Mouse (Mus musculus) CD4-positive, CD25-positive, alpha-beta regulatory T cell, adult 4 months (primary cell): ENCODE measurements around the gene Akap4. TPM values are rescaled to one million over a fixed set of nuclear protein-coding genes. Genes with fewer than 3 reads are reported as not detected.

Experiments used
- ATAC-seq: one replicate; pipeline ENCODE4 v1.8.0; 2017
- polyA plus RNA-seq, 2 experiments: library from polyadenylated mRNA; unstranded; fragments of 100-300 nt; shearing (Covaris generic); gene quantifications; one replicate each; pipeline ENCODE4 v1.2.1; 2017

Akap4 gene
- not detected for polyA plus RNA-seq

DNA sequence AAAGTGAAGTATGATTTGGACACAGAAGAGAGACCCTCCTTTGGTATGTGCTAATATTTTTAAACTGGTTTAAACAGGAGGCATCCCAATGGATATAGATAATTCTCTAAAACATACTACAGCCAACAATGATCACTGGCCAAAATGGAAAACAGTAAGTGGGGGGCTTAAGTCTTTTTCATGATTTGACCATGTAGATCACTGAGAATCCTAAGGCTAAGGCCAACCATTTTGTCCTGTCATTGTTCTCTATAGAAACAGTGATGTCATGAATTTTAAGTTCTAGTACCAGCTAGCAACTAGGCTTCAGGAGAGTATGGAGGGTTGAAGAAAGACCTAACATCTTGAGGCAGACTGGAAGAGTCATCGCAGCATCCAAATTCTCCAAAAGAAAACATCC, at the start of gene Akap4:
TSS of gene Akap4 (plus strand) at position 301 of the 400 bp plus-strand sequence.
- ATAC-seq, result no peak

DNA sequence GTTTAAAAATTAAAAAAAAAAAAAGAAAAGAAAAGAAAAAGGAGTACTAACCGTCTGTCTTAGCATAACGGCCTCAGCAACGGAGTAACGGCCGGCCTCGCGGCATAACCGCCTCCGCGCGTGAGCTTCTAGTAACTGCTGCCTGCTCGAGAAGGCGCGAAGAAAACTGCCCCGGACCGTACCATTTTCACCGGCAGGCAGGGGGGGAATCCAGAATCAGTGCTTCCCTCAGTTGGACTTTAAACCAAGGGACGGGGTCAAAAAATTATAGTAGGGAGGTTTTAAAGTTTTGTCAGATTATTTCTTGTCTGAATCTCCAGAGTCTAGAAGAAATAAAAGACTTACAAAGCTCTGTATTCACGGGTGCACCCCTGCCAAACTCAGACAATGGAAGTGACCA, 25.8 kb upstream of the Akap4 start, which contains the start of gene Ccnb3:
TSS of gene Ccnb3 (minus strand) at position 101 of the 400 bp plus-strand sequence.
- no peak for ATAC-seq

DNA sequence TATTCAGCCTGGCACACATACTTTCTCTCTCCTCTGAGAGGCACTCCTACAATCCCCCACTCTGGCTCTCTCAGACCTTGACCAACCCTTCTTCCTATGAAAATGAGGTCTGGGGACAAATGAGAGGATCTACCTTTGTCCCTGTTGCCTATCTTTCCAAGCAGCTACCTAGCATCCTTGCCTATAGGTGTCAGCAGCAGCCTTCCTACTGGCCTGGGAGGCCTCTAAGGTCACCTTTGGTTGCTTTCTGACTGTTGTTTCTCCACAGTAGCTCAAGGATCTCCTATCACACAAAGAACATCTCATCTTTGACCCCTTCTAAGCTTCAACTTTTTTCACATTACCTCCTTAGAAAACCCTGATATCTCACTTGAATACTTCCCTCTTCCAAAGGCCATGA, 10.3 kb upstream of the Akap4 start:
- no peak for ATAC-seq

DNA sequence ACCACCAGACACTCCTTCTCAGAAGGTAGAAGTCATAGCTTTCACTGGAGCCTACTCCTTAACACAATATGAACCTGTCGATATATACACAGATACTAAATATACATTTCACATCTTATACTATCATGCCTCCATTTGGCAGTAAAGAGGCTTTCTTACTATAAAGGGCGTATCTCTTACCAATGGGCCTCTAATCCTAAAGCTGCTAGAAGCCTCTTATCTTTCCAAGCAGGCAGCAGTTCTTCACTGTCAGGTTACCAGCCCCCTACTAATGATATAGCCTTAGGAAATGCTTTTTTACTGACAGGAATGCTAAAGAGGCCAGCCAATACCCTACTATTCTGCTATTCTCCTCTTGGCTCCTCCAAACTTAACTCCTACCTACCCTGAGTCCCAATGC, 9.7 kb upstream of the Akap4 start:
- no peak for ATAC-seq

DNA sequence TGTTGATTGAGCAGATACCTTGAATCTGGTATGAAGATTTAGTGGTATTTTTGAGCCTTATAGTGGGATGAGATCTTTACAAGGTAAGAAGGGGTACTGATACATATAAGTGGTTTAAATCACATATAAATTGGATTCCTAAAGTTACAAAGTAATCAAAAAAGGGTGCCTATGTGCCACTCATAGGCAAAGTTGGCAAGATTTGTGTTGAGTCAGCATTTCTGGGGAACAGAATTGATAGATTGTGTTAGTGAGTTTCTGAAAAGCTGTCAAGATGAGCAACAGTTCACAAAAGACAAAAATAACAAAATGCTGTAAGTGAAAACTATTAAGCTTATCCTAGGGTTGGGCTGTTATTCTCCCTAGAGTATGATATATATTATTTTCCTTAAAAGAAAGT, 3.2 kb upstream of the Akap4 start:
- ATAC-seq, result no peak

DNA sequence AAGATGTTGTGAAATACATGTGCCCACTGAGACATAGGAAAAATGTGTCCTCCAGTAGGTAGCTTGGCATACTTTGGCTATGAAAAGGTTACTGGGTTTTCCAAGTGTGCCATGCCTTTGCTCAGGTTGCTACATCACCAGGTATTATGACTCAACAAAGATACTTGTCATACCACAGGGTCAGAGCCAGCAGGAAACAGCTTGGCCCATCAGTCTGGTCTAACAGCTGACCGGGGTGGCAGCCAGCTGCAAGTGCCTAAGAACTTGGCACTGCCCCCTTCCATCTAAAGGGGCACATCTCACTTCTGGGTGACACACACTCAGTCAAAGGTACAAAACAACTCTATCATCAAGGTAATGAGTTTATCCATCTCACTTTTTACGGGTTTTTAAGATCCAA, 683 bp downstream of the Akap4 start:
- ATAC-seq, result no peak

DNA sequence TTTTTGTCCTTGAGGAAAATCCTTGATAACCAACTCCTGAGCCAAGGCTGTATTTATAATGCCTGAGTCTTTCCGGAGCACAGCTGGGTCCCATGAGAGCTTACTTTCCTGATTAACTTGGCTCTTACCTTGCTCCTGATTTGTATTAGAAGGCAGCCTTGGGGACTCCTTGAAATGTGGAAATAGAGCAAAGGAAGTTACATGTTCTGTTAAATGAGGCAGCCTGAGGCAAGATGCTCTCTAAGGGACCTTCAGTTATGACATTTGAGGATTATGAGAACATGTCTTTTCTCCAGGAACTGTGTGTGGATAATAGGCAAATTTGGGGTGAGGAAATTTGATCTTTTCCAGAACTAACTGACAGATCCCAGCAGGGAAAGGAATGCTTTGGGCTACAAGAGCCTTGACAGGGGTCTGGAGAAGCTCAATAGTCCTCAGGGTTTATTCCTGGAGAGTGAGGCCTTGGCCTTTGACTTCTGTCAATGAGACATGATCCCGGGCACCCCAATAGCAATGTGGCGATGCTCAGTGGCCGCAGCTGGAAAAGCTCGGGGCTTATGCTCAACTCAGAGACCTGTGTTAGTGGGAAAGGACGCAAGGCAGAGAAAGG, 12.6 kb downstream of the Akap4 start:
- no peak for ATAC-seq

DNA sequence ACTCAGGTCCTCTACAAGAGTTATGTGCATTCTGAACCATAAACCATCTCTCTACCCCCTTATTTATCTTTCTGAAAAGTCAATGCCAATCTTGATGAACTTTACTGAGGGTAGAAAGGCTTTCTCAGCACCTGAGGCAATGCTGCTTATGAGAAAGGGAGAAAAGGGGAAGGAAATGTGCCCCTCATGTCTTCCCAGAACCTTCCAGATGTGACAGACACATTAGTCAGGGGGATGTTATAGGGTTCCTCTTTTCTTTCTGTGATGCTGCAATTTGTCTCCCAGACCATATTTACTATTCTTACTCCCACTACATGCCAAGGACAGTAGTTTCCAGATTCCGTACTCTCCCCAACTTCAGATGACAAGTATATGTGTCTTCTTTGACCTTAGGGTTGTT, 18.6 kb downstream of the Akap4 start:
- no peak for ATAC-seq

DNA sequence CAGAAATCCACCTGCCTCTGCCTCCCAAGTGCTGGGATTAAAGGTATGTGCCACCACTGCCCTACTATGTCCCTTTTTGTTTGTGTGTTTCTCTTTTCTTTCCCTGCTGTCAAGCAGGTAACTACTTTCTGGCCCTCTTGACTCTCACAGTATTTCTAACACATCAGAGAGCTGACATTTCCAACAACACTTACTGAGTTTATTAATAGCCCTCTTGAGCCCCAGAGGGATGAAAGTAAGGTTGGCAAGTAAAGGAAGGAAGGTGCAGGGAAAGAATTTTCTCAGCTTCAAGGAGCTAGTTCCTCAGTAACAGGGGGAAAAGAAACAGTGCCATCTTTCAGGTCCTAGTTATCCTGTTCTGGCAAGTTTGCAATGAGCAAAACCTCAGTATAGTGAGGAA, 23.0 kb downstream of the Akap4 start:
- ATAC-seq, result no peak

DNA sequence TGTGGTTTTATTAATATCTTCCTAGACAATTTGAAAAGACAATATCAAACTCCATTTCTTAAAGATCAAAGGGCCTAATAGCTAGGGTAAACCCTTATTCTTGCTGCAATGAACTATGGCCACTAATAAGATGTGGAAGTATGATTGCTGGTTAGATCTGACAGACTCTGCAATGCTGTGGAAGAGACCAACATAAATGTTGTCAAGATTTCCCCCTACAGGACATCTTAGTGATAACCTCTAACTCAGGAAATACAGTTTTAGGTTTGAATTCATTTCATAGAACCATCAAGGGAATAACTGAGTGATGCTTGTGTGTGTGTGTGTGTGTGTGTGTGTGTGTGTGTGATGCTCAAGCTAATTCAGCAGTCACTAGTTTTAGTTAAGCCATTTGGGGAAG, 35.0 kb downstream of the Akap4 start:
- ATAC-seq, result no peak

DNA sequence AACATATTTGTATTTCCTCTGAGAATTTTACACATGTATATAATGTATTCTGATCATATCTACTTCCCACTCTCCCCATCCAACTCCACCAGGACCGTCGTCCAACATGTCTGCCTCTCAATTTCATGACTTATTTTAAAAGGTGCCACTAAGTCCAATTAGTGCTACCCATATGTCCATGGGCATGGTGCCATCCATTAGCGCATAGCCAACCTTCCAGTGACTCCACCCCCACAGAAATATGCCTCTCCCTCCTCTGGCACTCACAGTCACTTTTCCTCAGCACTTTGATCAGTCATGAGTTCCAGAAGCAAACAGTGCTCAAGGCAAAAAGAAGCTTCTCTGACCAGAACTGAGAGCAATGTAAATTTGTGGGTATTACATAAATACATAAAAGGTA, 47.6 kb downstream of the Akap4 start:
- ATAC-seq, result no peak

DNA sequence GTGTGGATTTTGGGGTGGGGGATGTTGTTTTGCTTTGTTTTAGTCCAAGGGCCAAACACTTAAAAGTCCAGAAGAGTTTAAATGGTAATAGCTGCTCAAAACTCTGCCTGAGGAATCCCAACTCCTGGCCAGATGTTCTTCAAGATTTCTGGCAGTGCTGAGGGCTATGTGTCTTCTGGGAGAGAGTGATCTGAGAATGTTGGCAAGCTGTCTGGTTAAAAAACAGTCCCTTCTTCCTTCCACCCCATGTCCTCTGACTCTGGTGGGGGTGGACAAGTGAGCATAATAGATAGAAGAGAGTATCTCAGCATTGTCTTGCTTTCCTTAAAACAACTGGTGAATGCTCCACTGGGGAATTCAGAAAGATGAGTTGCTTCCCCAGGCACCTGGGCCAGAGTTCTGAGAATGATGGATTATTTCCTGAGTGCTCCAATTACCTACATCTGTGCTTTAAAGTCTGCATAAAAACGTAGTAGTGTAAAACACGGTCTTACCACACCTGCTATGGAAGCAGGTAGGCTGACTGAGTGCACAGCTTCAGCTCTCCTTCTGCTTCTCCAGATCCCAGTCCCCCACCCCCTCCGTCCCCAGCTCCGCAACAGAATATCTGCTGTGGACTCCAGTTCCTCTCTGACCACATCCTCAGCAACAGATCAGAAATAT, 54.4 kb downstream of the Akap4 start:
- no peak for ATAC-seq

Other genes with a start within 250 kb of the Akap4 start
- gene Ccnb3, start 25.9 kb upstream of the Akap4 start, polyA plus RNA-seq, result not detected